Mouse (Mus musculus) urinary bladder, adult 2 months (tissue): ENCODE measurements around the gene Glrx. TPM values are rescaled to one million over a fixed set of nuclear protein-coding genes. Genes with fewer than 3 reads are reported as not detected.
"Not testable (repeated sequence)": the region's sequence is repeated elsewhere in the genome, so short reads cannot be mapped to it uniquely, and the experiment has no call there.

ENCODE experiments used
- DNase-seq: peaks from one replicate; pipeline ENCODE4 v3.0.0; 2022; ENCODE audit warnings: low spot score
- polyA plus RNA-seq: library from polyadenylated mRNA; depleted of rRNA; stranded (reverse); fragments of >200 nt; gene quantifications from 2 replicates; pipeline ENCODE4 v1.2.3, GENCODE M21; 2012

Glrx gene
- polyA plus RNA-seq, 1 experiment, result 64.4 TPM

GRCm38 (mm10) chr13:75835461-75835860 lies 4.2 kb upstream of the Glrx start:
- DNase-seq, result no peak

- no peak for DNase-seq
These were observed 1.2 kb upstream of the Glrx start for GRCm38 (mm10) chr13:75838506-75838905.

GRCm38 (mm10) chr13:75840752-75841285 lies 1.2 kb downstream of the Glrx start:
- DNase-seq, result no peak

GRCm38 (mm10) chr13:75841950-75842349 lies 2.3 kb downstream of the Glrx start:
- no peak for DNase-seq

- no peak for DNase-seq
These were observed 3.7 kb downstream of the Glrx start for GRCm38 (mm10) chr13:75843331-75843730.

- DNase-seq, result no peak
These were observed 4.5 kb downstream of the Glrx start for GRCm38 (mm10) chr13:75843993-75844683.

- DNase-seq, result no peak
These were observed 5.3 kb downstream of the Glrx start for GRCm38 (mm10) chr13:75844833-75845518.

GRCm38 (mm10) chr13:75845519-75846166 lies 6.0 kb downstream of the Glrx start:
- DNase-seq, result no peak

- DNase-seq, result no peak
These were observed 7.4 kb downstream of the Glrx start for GRCm38 (mm10) chr13:75847027-75847426.

- no peak for DNase-seq
These were observed 12.4 kb downstream of the Glrx start for GRCm38 (mm10) chr13:75852027-75852426.

GRCm38 (mm10) chr13:75853118-75853517 lies 13.4 kb downstream of the Glrx start:
- no peak for DNase-seq

- no peak for DNase-seq
These were observed 19.7 kb downstream of the Glrx start for GRCm38 (mm10) chr13:75859264-75859844.

GRCm38 (mm10) chr13:75865486-75866184 lies 26.0 kb downstream of the Glrx start:
- no peak for DNase-seq

- no peak for DNase-seq
These were observed 28.2 kb downstream of the Glrx start for GRCm38 (mm10) chr13:75867876-75868275.

- no peak for DNase-seq
These were observed 35.1 kb downstream of the Glrx start for GRCm38 (mm10) chr13:75874608-75875376.

GRCm38 (mm10) chr13:75876188-75876587 lies 36.5 kb downstream of the Glrx start:
- not testable (repeated sequence) for DNase-seq

- DNase-seq, result no peak
These were observed 36.9 kb downstream of the Glrx start for GRCm38 (mm10) chr13:75876592-75876991.

GRCm38 (mm10) chr13:75877907-75878306 lies 38.2 kb downstream of the Glrx start:
- DNase-seq, result no peak

- DNase-seq, result no peak
These were observed 40.1 kb downstream of the Glrx start for GRCm38 (mm10) chr13:75879756-75880155.

- no peak for DNase-seq
These were observed 40.8 kb downstream of the Glrx start for GRCm38 (mm10) chr13:75880501-75880900.

- DNase-seq, result no peak
These were observed 44.1 kb downstream of the Glrx start for GRCm38 (mm10) chr13:75883792-75884191.
